Mouse (Mus musculus) regulatory T cell (primary cell): ENCODE data around the gene Ppp2r3c.
"Not testable (repeated sequence)": the region's sequence is repeated elsewhere in the genome, so short reads cannot be mapped to it uniquely, and the experiment has no call there.

Experiments
- in situ Hi-C: fragments of 300-600 bp; cut with MboI, MseI; formaldehyde crosslinking; loops from one replicate; pipeline ENCODE4 v1.15.1; 2025; ENCODE audit warnings: high pct_unique_total_duplicates

The Ppp2r3c gene

GRCm38 (mm10) chr12:55302485-55303441, at the start of gene Ppp2r3c:
Gene Ppp2r3c (minus strand): TSS chr12:55302998.
- in situ Hi-C loops: no loop called here

GRCm38 (mm10) chr12:55344583-55344982, 41.8 kb upstream of the Ppp2r3c start:
- in situ Hi-C loops: no loop called here

- in situ Hi-C loops: no loop called here
Measured at GRCm38 (mm10) chr12:55343998-55344397, 41.2 kb upstream of the Ppp2r3c start.

DNA sequence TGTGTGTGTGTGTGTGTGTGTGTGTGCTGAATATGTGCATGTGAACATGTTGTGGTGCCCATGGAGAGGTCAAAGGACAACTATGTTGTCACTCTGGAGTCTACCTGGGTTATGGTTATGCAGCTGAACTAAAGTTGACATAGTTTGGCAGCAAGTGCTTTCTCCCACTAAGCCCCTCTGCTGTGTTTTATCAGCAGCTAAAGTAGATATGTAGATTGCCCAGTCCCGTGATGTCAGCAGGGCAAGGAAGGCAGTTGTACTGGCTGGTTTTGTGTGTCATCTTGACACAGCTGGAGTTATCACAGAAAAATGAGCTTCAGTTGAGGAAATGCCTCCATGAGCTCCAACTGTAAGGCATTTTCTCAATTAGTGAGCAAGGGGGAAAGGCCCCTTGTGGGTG, 40.2 kb upstream of the Ppp2r3c start:
- in situ Hi-C loops: not testable (repeated sequence)

- in situ Hi-C loops: not testable (repeated sequence)
Measured at GRCm38 (mm10) chr12:55338490-55338889, 35.7 kb upstream of the Ppp2r3c start.

GRCm38 (mm10) chr12:55333662-55334061, 30.9 kb upstream of the Ppp2r3c start:
- in situ Hi-C loops: no loop called here

GRCm38 (mm10) chr12:55329351-55329750, 26.6 kb upstream of the Ppp2r3c start:
- in situ Hi-C loops: no loop called here

GRCm38 (mm10) chr12:55328784-55329183, 26.0 kb upstream of the Ppp2r3c start:
- in situ Hi-C loops: no loop called here

GRCm38 (mm10) chr12:55325702-55326101, 22.9 kb upstream of the Ppp2r3c start:
- in situ Hi-C loops: no loop called here

DNA sequence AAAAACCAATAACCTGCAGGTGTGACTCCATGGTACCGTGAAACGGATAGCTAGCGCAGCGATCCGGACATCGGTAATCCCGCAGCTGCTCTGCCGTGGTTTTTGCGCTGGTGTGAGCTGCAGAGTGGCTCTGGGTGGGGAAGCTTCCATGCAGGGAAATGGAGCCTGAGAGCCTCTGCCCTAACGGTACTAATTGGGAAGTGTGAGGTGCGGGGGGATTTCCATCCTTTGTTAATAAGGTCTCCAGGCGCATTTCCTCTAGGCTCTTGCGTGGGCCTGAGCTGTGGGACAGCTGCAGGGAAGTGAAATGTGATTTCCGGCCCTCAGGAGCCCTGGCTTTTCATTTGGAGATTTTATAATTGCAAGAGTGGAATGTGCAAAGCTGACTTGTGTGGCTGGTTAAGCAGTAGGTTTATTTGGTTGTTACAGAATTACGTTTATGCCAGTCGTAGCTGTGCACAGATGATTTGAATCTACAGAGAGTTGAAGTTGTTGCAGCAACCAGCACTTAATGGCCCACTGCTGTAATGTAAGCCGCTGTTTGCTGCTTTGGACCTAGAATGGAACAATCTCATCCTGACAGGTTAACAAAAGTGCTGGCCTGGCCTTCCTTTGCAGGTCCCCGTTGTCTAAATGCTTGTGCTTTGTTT, 19.0 kb upstream of the Ppp2r3c start:
- in situ Hi-C loops: no loop called here

- in situ Hi-C loops: loop anchor here (5.0 kb wide), 2 partner anchors 52 to 192 kb away; no protein-coding TSS in a partner anchor
Measured at GRCm38 (mm10) chr12:55315192-55315591, 12.4 kb upstream of the Ppp2r3c start.

- in situ Hi-C loops: no loop called here
Measured at GRCm38 (mm10) chr12:55313901-55314300, 11.1 kb upstream of the Ppp2r3c start.

- in situ Hi-C loops: no loop called here
Measured at GRCm38 (mm10) chr12:55311841-55312240, 9.0 kb upstream of the Ppp2r3c start.

DNA sequence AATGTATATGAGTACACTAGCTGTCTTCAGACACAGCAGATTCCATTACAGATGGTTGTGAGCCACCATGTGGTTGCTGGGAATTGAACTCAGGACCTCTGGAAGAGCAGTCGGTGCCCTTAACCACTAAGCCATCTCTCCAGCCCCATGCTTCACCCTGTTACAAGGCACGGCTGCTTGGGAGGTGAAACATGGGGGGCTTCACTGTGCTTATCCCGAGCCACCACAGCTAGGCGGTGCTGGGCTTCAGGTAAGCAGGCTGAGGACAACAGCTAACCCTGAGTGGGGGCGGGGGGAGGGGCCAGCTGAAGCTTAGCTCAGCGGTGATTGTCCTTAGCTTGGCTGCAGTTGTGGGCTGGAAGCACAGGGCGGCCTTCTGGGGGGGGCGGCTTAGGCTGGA, 6.7 kb upstream of the Ppp2r3c start:
- in situ Hi-C loops: no loop called here

DNA sequence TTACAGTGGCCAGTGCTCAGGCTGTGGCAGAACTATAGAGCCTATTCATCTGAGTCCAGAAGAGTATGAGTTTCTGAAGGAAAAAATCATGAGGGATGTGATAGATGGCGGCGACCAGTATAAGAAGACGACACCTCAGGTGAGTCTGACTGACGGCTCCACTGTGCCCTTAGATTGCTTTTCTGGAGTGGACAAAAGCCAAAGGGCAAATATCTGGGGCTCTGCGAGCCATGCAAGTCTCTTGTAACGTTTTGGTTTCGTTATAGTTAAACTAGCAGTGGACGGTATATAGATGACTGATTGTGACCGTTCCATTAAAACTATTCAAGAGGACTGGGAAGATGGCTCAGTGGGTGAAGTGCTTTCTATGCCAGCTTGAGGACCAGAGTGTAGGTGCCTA, 5.9 kb upstream of the Ppp2r3c start:
- in situ Hi-C loops: no loop called here

GRCm38 (mm10) chr12:55307566-55307965, 4.8 kb upstream of the Ppp2r3c start:
- in situ Hi-C loops: no loop called here

GRCm38 (mm10) chr12:55306371-55306770, 3.6 kb upstream of the Ppp2r3c start:
- in situ Hi-C loops: no loop called here

DNA sequence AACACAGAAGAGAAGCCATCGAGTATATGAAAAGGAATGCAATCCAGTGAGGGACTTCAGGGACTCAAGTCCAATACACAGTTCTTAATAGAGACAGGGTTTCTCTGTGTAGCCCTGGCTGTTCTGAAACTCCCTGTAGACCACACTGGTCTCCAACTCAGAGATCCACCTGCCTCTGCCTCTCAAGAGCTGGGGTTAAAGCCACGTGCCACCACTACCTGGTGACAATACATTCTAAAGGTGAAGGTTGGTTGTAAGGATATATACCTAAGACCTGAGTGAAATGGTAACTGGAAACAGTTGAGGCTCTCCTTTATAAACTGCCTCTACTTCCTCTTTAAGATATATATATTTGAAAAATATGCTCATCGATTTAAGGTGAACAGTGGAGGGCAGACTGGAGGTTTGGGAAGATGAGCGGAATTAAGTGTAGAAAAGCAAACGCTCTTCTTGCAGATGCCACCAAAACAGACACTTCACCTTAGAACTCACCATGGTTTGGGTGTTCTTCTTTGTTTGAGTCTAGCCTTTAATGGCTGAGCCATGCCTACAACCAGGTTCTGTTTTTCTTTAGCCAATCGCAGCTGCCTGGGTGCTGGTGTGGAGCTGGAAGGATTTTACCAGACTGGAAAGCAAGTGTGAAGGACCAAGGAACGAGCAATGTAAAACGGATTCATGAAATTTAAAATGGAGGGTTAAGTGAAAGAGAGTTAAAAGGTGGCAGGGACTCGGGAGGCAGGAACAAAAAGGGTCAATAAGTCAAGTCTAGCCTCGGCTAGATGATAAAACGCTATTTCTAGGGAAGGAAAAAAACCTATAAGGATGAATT, 1.1 kb downstream of the Ppp2r3c start:
- in situ Hi-C loops: no loop called here

DNA sequence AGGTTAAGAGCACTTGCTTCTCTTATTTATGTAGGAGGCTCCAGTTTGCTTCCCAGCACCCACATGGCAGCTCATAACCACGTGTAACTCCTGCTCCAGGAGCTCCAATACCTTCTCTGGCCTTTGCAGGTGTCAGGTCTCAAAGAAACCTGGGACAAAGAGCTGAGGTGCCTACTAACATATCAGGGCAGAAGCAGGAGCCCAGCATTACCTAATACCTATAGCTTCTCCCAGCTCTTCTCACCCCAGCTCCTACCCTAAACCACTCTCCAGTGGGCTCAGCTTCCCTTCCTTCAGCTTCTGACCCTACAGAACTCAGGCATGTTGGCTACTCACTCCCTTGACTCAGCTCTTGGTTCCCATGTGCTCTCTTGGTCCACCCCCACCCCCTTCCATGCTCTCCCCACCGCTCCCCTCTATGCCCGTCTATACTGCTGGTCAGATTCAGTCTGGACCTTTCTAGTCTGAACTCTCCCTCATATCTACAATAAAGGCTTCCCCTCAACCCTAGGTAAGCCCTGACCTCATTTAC, 1.9 kb downstream of the Ppp2r3c start:
- in situ Hi-C loops: no loop called here

GRCm38 (mm10) chr12:55299336-55299735, 3.5 kb downstream of the Ppp2r3c start, which contains the start of gene 1110008L16Rik:
Gene 1110008L16Rik (plus strand): TSS chr12:55299577.
- in situ Hi-C loops: no loop called here

DNA sequence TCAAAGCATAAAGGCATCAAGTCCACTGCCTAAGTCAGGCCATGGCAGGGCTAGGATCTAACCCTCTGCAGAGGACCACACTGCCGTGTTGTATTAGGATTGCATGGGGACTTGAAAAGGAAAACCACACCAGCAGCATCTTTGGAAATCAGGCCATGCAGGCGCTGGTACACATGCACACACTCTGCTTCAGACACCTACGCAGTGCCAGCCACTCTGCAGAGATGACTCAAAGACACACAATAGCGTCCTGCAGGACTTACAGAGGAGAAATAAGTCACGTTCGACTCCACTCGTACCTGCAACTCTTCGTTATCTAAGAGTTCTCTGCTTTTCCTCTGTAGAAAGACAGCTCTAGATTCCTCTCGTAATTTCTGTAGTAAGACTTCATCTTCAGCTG, 4.7 kb downstream of the Ppp2r3c start:
- in situ Hi-C loops: no loop called here
